Mouse (Mus musculus) right cerebral cortex, adult 18-20 months (tissue): ENCODE measurements around the gene Tspan12.

Experiments
- DNase-seq: peaks from one replicate; pipeline ENCODE4 v3.0.0; 2022; ENCODE audit warnings: mixed read lengths

Tspan12 gene

GRCm38 (mm10) chr6:21768745-21769446, 83.4 kb downstream of the Tspan12 start:
- DNase-seq: no peak

DNA sequence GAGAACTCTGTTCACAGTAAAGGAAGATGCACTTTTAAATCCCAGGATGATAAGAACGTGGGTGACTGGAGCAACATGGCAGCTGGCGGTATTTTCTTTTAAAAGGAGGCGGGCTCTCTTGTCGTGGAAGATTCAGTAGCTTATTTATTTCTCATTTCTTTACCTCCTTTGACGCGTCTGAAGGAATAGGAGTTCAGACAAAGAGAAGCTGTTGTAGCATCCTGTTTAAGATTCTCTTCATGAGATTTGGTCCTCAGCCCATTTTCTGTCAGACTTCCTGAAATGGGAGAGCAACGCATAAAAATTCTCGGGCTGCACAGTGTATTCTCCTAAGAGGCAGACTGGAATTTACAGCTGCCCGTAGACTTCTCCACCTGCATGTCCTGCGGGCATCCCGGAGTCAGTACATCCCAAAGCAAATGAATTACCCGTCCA, 84.5 kb downstream of the Tspan12 start:
- DNase-seq: no peak

- DNase-seq: no peak
Measured at GRCm38 (mm10) chr6:21747536-21747935, 104.8 kb downstream of the Tspan12 start.

DNA sequence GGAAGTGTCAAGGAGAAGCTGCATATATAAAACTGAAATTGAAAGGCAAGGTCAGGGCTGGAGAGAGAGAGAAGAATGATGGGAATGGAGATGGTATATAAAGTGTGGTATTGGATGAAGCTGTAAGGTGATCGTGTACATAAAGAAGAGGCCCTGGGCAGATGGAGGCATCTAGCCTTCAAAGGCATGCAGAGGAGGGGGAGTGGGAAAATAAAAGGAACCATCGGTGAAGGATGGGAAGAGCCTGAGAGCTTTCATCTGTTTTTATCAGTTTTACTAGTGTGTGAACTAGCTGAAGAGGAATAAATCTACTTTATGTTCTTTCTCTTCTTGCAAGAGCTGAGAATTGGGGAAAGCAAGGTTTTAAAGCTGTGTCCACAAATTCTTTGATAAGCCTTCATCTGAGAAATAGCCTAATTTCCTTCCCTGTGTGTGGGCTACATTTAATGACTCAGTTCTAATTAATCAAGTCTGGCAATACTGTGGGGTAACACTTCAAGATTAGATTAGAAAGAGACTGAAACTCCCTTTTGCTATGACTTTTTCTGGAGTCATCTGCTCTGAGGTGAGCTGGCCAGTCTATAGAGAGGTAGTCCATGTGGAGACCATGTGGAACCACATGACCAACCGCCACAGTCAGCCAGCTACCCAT, 107.6 kb downstream of the Tspan12 start:
- no peak for DNase-seq

GRCm38 (mm10) chr6:21740606-21741005, 111.7 kb downstream of the Tspan12 start:
- no peak for DNase-seq

GRCm38 (mm10) chr6:21722238-21722637, 130.1 kb downstream of the Tspan12 start:
- DNase-seq: no peak
